Mouse (Mus musculus) bone marrow macrophage, adult 2 months (primary cell): ENCODE results near the gene Cstad.

Experiments
- CTCF ChIP-seq: IDR thresholded peaks from 2 replicates; pipeline ENCODE4 v1.5.1; 2012; ENCODE audit warnings: low read depth, mild to moderate bottlenecking, low read length, moderate library complexity
- POLR2A ChIP-seq: IDR thresholded peaks from 2 replicates; pipeline ENCODE4 v1.6.1; 2012; ENCODE audit warnings: mild to moderate bottlenecking, low read depth, low read length, borderline replicate concordance

- no peak for TF ChIP-seq CTCF
- TF ChIP-seq POLR2A, result no peak
These were observed 47.2 kb upstream of the Cstad start for GRCm38 (mm10) chr2:30547455-30548217.
